Mouse (Mus musculus) CH12.LX (cell line): Measurements from ENCODE around the gene Ezr.
"Not testable (repeated sequence)": the region's sequence is repeated elsewhere in the genome, so short reads cannot be mapped to it uniquely, and the experiment has no call there.

ENCODE experiments used
- CHD1 ChIP-seq: IDR thresholded peaks from 2 replicates; pipeline ENCODE4 v1.6.1; 2012; ENCODE audit warnings: low read depth, low read length, improper control_type of control experiment, inconsistent platforms
- CHD2 ChIP-seq: IDR thresholded peaks from 2 replicates; pipeline ENCODE4 v1.6.1; 2011; ENCODE audit warnings: low read length, improper control_type of control experiment
- CTCF ChIP-seq, 2 experiments: IDR thresholded peaks in 1 of 2; conservative IDR thresholded peaks in 1 of 2; 2 replicates each; pipeline ENCODE4 v1.5.1; 2011 to 2012; ENCODE audit warnings: low read depth in 2 of 2, low read length in 2 of 2, improper control_type of control experiment in 1 of 2, inconsistent platforms in 1 of 2, mild to moderate bottlenecking in 1 of 2, moderate library complexity in 1 of 2
- KAT2A ChIP-seq: IDR thresholded peaks from 2 replicates; pipeline ENCODE4 v1.6.1; 2012; ENCODE audit warnings: low read length, improper control_type of control experiment, inconsistent platforms; ENCODE audit not compliant: insufficient replicate concordance
- MAZ ChIP-seq: IDR thresholded peaks from 2 replicates; pipeline ENCODE4 v1.6.1; 2012; ENCODE audit warnings: low read depth, mild to moderate bottlenecking, inconsistent platforms, low read length, improper control_type of control experiment, moderate library complexity
- NRF1 ChIP-seq: IDR thresholded peaks from 2 replicates; pipeline ENCODE4 v1.6.1; 2014; ENCODE audit warnings: low read depth, mild to moderate bottlenecking, inconsistent platforms, low read length, improper control_type of control experiment, moderate library complexity
- RCOR1 ChIP-seq: conservative IDR thresholded peaks from 2 replicates; pipeline ENCODE4 v1.6.1; 2012; ENCODE audit warnings: low read depth, mild to moderate bottlenecking, inconsistent platforms, low read length, improper control_type of control experiment
- SMC3 ChIP-seq: IDR thresholded peaks from 2 replicates; pipeline ENCODE4 v1.6.1; 2011; ENCODE audit warnings: low read depth, low read length, improper control_type of control experiment

DNA sequence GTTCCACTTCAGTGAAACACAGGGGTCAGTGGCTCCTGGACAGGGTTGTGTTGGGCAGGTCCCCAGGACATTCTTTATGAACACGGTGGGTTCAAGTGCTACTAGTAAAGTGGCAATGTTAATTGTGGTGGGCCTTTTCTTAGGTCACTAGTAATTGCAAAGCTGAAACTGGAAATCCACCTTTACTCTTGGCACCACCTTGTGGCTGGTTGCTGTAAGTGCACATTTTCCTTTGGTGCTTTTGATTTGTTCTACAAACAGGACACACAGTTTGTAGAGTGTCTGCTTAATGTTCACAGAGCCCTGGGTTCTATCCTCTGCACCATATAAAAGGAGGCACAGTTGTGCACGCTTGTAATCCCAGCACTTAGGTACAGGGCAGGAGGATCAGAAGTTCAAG lies 91.0 kb downstream of the Ezr start:
- TF ChIP-seq SMC3 (peak; percentile 67), CTCF (conservative IDR thresholded peaks at IDR 0.05 in 1 of 2, IDR thresholded peaks at IDR 0.05 in 1 of 2; ENCODE audit: low read depth in 2 of 2, low read length in 2 of 2) (peak; percentile 63 to 66)
- not testable (repeated sequence) for TF ChIP-seq NRF1, KAT2A, RCOR1, CHD1, MAZ, CHD2
